Mouse (Mus musculus): ENCODE results near the gene Wdfy4.
A peak's percentile ranks its signal among the peaks of the same experiment; 100 is the strongest.

The Wdfy4 gene

GRCm38 (mm10) chr14:33072351-33072750, 113.0 kb downstream of the Wdfy4 start:
- DNase-seq, result no peak

- DNase-seq, result no peak
Measured at GRCm38 (mm10) chr14:33067676-33068075, 117.6 kb downstream of the Wdfy4 start.

- DNase-seq, result no peak
Measured at GRCm38 (mm10) chr14:33062996-33063395, 122.3 kb downstream of the Wdfy4 start.

GRCm38 (mm10) chr14:33058881-33059660, 126.2 kb downstream of the Wdfy4 start:
- DNase-seq, result no peak

- no peak for DNase-seq
Measured at GRCm38 (mm10) chr14:33053441-33053840, 131.9 kb downstream of the Wdfy4 start.

GRCm38 (mm10) chr14:33045217-33045616, 140.1 kb downstream of the Wdfy4 start:
- DNase-seq, result no peak

- DNase-seq, result no peak
Measured at GRCm38 (mm10) chr14:33036811-33037210, 148.5 kb downstream of the Wdfy4 start.

GRCm38 (mm10) chr14:33035386-33035785, 149.9 kb downstream of the Wdfy4 start:
- DNase-seq, result no peak

GRCm38 (mm10) chr14:33033424-33033823, 151.9 kb downstream of the Wdfy4 start:
- peak; percentile 8 for DNase-seq

GRCm38 (mm10) chr14:33030849-33031248, 154.5 kb downstream of the Wdfy4 start:
- DNase-seq, result no peak

- no peak for DNase-seq
Measured at GRCm38 (mm10) chr14:33019606-33020005, 165.7 kb downstream of the Wdfy4 start.

GRCm38 (mm10) chr14:33019050-33019449, 166.3 kb downstream of the Wdfy4 start:
- no peak for DNase-seq

- no peak for DNase-seq
Measured at GRCm38 (mm10) chr14:33007638-33008037, 177.7 kb downstream of the Wdfy4 start.

- no peak for DNase-seq
Measured at GRCm38 (mm10) chr14:33005114-33005513, 180.2 kb downstream of the Wdfy4 start.

- DNase-seq, result no peak
Measured at GRCm38 (mm10) chr14:33000112-33000979, 185.0 kb downstream of the Wdfy4 start.

- DNase-seq, result no peak
Measured at GRCm38 (mm10) chr14:32999511-32999910, 185.8 kb downstream of the Wdfy4 start.

GRCm38 (mm10) chr14:32994954-32995636, 190.2 kb downstream of the Wdfy4 start:
- peak; percentile 21 for DNase-seq

- DNase-seq, result no peak
Measured at GRCm38 (mm10) chr14:32991082-32991481, 194.2 kb downstream of the Wdfy4 start, which contains the start of gene Lrrc18. Gene Lrrc18, plus strand, starts transcription at chr14:32991382.

GRCm38 (mm10) chr14:32986659-32987058, 198.6 kb downstream of the Wdfy4 start:
- DNase-seq, result no peak

GRCm38 (mm10) chr14:32984176-32984738, 201.1 kb downstream of the Wdfy4 start:
- DNase-seq, result no peak

- DNase-seq, result no peak
Measured at GRCm38 (mm10) chr14:32970700-32971099, 214.6 kb downstream of the Wdfy4 start.

- DNase-seq, result no peak
Measured at GRCm38 (mm10) chr14:32964742-32965141, 220.6 kb downstream of the Wdfy4 start.

- peak; percentile 66 for DNase-seq
Measured at GRCm38 (mm10) chr14:32960481-32960880, 224.8 kb downstream of the Wdfy4 start.
